Mouse (Mus musculus): ENCODE results near the gene Atp2c2. TPM values are rescaled to one million over a fixed set of nuclear protein-coding genes. Genes with fewer than 3 reads are reported as not detected.
A peak's percentile ranks its signal among the peaks of the same experiment; 100 is the strongest.

Gene Atp2c2
- polyA plus RNA-seq, 1 experiment = 3.4 TPM

DNA sequence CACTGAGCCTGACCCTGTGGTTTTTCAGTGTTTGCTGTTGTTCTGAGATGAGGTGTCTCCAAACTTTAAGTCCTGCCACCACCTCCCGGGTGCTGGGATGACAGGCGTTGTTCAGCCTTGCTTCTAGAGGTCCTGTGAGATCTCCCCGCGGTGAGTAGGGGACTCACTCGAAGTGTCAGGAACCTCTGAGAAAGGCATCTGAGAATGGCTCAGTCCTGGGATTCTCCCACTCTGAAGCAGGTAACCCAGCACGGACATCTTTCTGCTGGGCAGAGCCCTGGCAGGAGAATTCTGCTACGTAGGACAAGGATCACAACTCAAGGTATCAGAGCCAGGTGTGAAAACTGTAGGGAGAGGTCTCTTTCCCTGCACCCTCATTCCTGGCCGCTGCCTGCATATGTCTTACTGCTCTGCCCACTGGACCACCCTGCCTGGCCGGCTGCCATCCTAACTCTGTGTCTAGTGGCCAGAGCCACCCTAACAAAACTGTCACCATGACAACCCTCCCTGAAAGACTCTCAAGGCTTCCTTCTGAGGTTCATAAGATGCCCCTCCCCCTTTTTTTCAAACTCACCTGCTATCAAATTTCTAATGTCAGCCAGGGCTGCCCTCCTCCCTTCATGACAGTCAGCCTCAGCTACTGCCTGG, 80.7 kb downstream of the Atp2c2 start:
- H3K36me3 ChIP-seq (ENCODE audit: control insufficient read depth, insufficient read depth, low read length, poor library complexity, severe bottlenecking) = no peaks in the 10 kb centered on the region
- H3K27me3 ChIP-seq (ENCODE audit: control insufficient read depth, insufficient read depth, low read length, poor library complexity, severe bottlenecking) = no peaks in the 10 kb centered on the region
- H3K9ac ChIP-seq (ENCODE audit: low read depth, poor library complexity, severe bottlenecking) = no peak overlapping the region
- H3K9me3 ChIP-seq (replicated peaks; ENCODE audit: control insufficient read depth, insufficient read depth, low read length, poor library complexity, severe bottlenecking) = no peaks in the 10 kb centered on the region
- H3K27ac ChIP-seq (ENCODE audit: insufficient read depth, low read length) = no peak overlapping the region
- no peaks in the 10 kb centered on the region for H3K4me1 ChIP-seq (ENCODE audit: control insufficient read depth, insufficient read depth, low read length)
- H3K4me3 ChIP-seq (ENCODE audit: low read depth, low read length) = no peak overlapping the region
- TF ChIP-seq CTCF (IDR thresholded peaks at IDR 0.05; ENCODE audit: low read depth, low read length) = no peak
- no peak for TF ChIP-seq POLR2A (IDR thresholded peaks at IDR 0.05; ENCODE audit: insufficient read depth, low read length)
- TF ChIP-seq EP300 (IDR thresholded peaks at IDR 0.05; ENCODE audit: insufficient read depth, low read depth, low read length) = no peak

DNA sequence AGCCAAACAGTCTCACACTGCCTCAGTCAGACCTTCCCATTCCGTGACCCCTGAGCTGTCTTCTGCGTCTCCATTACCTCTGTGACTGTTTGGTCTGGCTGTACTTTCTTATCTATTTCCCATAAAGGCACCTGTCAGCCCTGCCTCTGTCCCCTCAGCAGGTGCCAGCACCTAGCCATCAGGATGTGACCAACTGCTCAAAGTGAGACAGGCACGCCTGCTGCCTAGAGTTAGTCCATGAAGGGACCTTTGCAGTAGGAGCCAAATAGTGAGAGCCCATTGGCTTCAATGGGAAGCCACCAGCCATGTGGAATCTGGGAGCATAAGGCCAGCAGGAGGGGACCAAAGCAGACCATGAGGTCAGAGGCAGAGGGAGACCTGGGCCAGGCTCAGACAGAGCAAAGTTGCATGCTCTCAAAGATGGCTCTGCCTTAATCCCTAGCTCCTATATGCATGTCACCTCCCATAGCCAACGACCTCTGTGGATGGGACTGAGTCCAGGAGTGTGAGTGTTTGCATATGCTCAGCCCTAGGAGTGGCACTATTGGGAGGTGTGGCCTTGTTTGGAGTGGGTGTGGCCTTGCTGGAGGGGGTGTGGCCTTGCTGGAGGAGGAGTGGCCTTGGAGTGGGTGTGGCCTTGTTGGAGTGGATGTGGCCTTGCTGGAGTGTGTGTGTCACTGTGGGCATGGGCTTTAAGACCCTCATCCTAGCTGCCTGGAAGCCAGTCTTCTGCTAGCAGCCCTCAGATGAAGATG, 81.5 kb downstream of the Atp2c2 start:
- H3K4me3 ChIP-seq (ENCODE audit: low read depth, low read length) = no peak overlapping the region
- no peak overlapping the region for H3K27ac ChIP-seq (ENCODE audit: insufficient read depth, low read length)
- H3K9me3 ChIP-seq (replicated peaks; ENCODE audit: control insufficient read depth, insufficient read depth, low read length, poor library complexity, severe bottlenecking) = no peaks in the 10 kb centered on the region
- no peaks in the 10 kb centered on the region for H3K27me3 ChIP-seq (ENCODE audit: control insufficient read depth, insufficient read depth, low read length, poor library complexity, severe bottlenecking)
- TF ChIP-seq POLR2A (IDR thresholded peaks at IDR 0.05; ENCODE audit: insufficient read depth, low read length) (no peak), CTCF (IDR thresholded peaks at IDR 0.05; ENCODE audit: low read depth, low read length) (no peak), EP300 (IDR thresholded peaks at IDR 0.05; ENCODE audit: insufficient read depth, low read depth, low read length) (no peak)
- no peaks in the 10 kb centered on the region for H3K36me3 ChIP-seq (ENCODE audit: control insufficient read depth, insufficient read depth, low read length, poor library complexity, severe bottlenecking)
- no peaks in the 10 kb centered on the region for H3K4me1 ChIP-seq (ENCODE audit: control insufficient read depth, insufficient read depth, low read length)
- no peak overlapping the region for H3K9ac ChIP-seq (ENCODE audit: low read depth, poor library complexity, severe bottlenecking)

DNA sequence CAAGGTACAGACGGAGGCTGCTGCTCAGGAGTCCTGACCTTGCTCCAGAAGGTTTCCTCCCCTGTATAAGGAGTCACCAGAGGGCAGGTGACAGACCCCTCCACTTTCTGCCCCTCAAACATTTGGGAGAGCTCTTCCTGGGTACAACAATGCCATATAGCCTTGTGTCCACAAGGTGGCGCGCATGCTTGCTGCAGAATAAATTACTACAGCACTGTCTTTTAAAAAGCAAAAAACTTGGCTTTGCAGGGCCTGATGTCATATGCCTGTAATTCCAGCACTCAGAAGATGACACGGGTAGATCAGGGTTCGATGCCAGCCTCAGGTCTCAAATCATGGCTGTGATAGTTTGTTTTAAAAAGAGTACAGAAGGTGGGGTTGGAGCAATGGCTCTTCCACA, 82.9 kb downstream of the Atp2c2 start:
- Histone ChIP-seq H3K36me3 (ENCODE audit: control insufficient read depth, insufficient read depth, low read length, poor library complexity, severe bottlenecking) (no peaks in the 10 kb centered on the region), H3K27ac (ENCODE audit: insufficient read depth, low read length) (no peak overlapping the region), H3K9ac (ENCODE audit: low read depth, poor library complexity, severe bottlenecking) (no peak overlapping the region), H3K4me3 (ENCODE audit: low read depth, low read length) (no peak overlapping the region), H3K27me3 (ENCODE audit: control insufficient read depth, insufficient read depth, low read length, poor library complexity, severe bottlenecking) (no peaks in the 10 kb centered on the region), H3K9me3 (replicated peaks; ENCODE audit: control insufficient read depth, insufficient read depth, low read length, poor library complexity, severe bottlenecking) (no peaks in the 10 kb centered on the region), H3K4me1 (ENCODE audit: control insufficient read depth, insufficient read depth, low read length) (no peaks in the 10 kb centered on the region)
- TF ChIP-seq POLR2A (IDR thresholded peaks at IDR 0.05; ENCODE audit: insufficient read depth, low read length) = no peak
- TF ChIP-seq EP300 (IDR thresholded peaks at IDR 0.05; ENCODE audit: insufficient read depth, low read depth, low read length) = no peak
- TF ChIP-seq CTCF (IDR thresholded peaks at IDR 0.05; ENCODE audit: low read depth, low read length) = peak; percentile 60

DNA sequence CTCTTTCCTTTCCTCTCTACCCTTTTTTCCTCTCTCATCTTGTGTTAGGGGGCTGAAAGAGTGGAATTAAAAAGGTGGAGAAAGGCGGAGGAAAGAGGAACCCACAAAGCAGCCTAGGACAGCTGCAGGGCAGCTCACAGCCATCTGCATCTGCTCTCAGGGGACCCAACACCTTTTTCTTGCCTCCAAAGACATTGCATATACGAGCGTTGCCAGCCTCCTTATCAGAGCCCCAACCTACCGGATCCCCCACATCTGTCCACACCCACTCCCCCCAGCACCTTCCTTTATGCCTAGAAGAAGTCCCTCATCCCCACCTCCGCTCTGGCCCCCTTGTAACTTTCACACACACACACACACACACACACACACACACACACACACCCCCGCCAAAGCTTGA, 83.8 kb downstream of the Atp2c2 start:
- Histone ChIP-seq H3K27me3 (ENCODE audit: control insufficient read depth, insufficient read depth, low read length, poor library complexity, severe bottlenecking) (no peaks in the 10 kb centered on the region), H3K36me3 (ENCODE audit: control insufficient read depth, insufficient read depth, low read length, poor library complexity, severe bottlenecking) (no peaks in the 10 kb centered on the region), H3K9ac (ENCODE audit: low read depth, poor library complexity, severe bottlenecking) (no peak overlapping the region), H3K27ac (ENCODE audit: insufficient read depth, low read length) (no peak overlapping the region), H3K4me1 (ENCODE audit: control insufficient read depth, insufficient read depth, low read length) (no peaks in the 10 kb centered on the region), H3K9me3 (replicated peaks; ENCODE audit: control insufficient read depth, insufficient read depth, low read length, poor library complexity, severe bottlenecking) (no peaks in the 10 kb centered on the region), H3K4me3 (ENCODE audit: low read depth, low read length) (no peak overlapping the region)
- no peak for TF ChIP-seq POLR2A (IDR thresholded peaks at IDR 0.05; ENCODE audit: insufficient read depth, low read length)
- TF ChIP-seq EP300 (IDR thresholded peaks at IDR 0.05; ENCODE audit: insufficient read depth, low read depth, low read length) = no peak
- no peak for TF ChIP-seq CTCF (IDR thresholded peaks at IDR 0.05; ENCODE audit: low read depth, low read length)

DNA sequence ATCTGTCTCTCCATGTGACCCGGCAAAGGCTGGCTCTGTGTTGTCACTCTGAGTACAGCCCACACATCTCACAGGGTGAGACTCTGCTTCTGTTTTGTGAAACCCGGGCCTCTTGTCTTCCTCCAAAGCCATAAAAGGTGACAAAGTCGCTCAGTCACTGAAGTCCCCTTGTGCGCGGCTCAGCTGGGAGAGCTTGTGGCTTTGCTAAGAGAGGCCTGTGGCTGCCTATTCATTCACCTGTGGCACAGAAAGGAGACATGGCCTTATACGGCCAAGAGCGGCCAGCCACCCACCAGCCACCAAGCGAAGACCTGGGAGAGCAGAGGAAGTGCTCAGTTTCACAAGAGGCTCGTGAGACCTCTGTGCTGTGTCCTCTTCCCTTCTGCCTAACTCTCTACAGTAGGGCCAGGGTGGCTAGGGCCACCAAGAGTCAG, 84.3 kb downstream of the Atp2c2 start:
- Histone ChIP-seq H3K4me3 (ENCODE audit: low read depth, low read length) (no peak overlapping the region), H3K9me3 (replicated peaks; ENCODE audit: control insufficient read depth, insufficient read depth, low read length, poor library complexity, severe bottlenecking) (no peaks in the 10 kb centered on the region), H3K4me1 (ENCODE audit: control insufficient read depth, insufficient read depth, low read length) (peaks cover under 1% of the 10 kb centered on the region), H3K27me3 (ENCODE audit: control insufficient read depth, insufficient read depth, low read length, poor library complexity, severe bottlenecking) (no peaks in the 10 kb centered on the region), H3K36me3 (ENCODE audit: control insufficient read depth, insufficient read depth, low read length, poor library complexity, severe bottlenecking) (no peaks in the 10 kb centered on the region), H3K9ac (ENCODE audit: low read depth, poor library complexity, severe bottlenecking) (no peak overlapping the region), H3K27ac (ENCODE audit: insufficient read depth, low read length) (no peak overlapping the region)
- TF ChIP-seq CTCF (IDR thresholded peaks at IDR 0.05; ENCODE audit: low read depth, low read length) = no peak
- no peak for TF ChIP-seq EP300 (IDR thresholded peaks at IDR 0.05; ENCODE audit: insufficient read depth, low read depth, low read length)
- no peak for TF ChIP-seq POLR2A (IDR thresholded peaks at IDR 0.05; ENCODE audit: insufficient read depth, low read length)

DNA sequence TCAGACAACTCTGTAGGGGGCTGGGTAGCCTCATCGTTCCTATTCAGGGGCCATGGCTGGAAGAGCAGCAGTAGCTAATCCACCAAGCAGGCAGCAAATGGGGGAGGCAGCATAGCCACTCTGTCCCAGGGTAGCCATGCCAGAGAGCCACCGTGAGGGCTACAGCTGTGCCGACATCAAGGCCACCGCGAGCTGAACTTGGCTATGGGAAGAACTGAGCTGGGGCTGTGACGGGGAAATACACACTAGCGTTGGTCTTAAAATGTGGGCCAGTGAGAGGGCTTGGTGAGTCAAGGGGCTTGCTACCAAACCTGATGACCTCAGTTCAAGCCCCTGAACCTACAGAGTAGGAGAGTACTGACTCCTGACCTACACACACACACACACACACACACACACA, 84.9 kb downstream of the Atp2c2 start:
- Histone ChIP-seq H3K27ac (ENCODE audit: insufficient read depth, low read length) (no peak overlapping the region), H3K27me3 (ENCODE audit: control insufficient read depth, insufficient read depth, low read length, poor library complexity, severe bottlenecking) (no peaks in the 10 kb centered on the region), H3K36me3 (ENCODE audit: control insufficient read depth, insufficient read depth, low read length, poor library complexity, severe bottlenecking) (no peaks in the 10 kb centered on the region), H3K9me3 (replicated peaks; ENCODE audit: control insufficient read depth, insufficient read depth, low read length, poor library complexity, severe bottlenecking) (no peaks in the 10 kb centered on the region), H3K4me1 (ENCODE audit: control insufficient read depth, insufficient read depth, low read length) (peaks cover 2% of the 10 kb centered on the region), H3K9ac (ENCODE audit: low read depth, poor library complexity, severe bottlenecking) (no peak overlapping the region), H3K4me3 (ENCODE audit: low read depth, low read length) (no peak overlapping the region)
- TF ChIP-seq POLR2A (IDR thresholded peaks at IDR 0.05; ENCODE audit: insufficient read depth, low read length) (no peak), EP300 (IDR thresholded peaks at IDR 0.05; ENCODE audit: insufficient read depth, low read depth, low read length) (no peak), CTCF (IDR thresholded peaks at IDR 0.05; ENCODE audit: low read depth, low read length) (no peak)

Measured in ES-Bruce4 (cell line).